Mouse (Mus musculus) kidney, postnatal 25 days (tissue): ENCODE data around the gene Gm572.

Experiments used
- DNase-seq, 2 experiments: peaks; one replicate each; pipeline ENCODE4 v3.0.0; 2021; ENCODE audit warnings: mixed read lengths in 2 of 2

Gene Gm572

GRCm38 (mm10) chr4:148643291-148644156 is at the start of gene Gm572:
TSS of gene Gm572 (plus strand) at chr4:148643317.
- DNase-seq, result no peak

GRCm38 (mm10) chr4:148593996-148594395 is 49.1 kb upstream of the Gm572 start:
- DNase-seq, result no peak

GRCm38 (mm10) chr4:148595916-148596315 is 47.2 kb upstream of the Gm572 start:
- peak in 1 of 2 experiments; percentile 5 for DNase-seq

- DNase-seq, result peak in 1 of 2 experiments; percentile 9
These were observed 46.4 kb upstream of the Gm572 start for GRCm38 (mm10) chr4:148596731-148597130.

- peak in 1 of 2 experiments; percentile 21 for DNase-seq
These were observed 44.3 kb upstream of the Gm572 start for GRCm38 (mm10) chr4:148598826-148599225.

- peak in 1 of 2 experiments; percentile 28 for DNase-seq
These were observed 42.8 kb upstream of the Gm572 start for GRCm38 (mm10) chr4:148600316-148600715.

GRCm38 (mm10) chr4:148601871-148602270 is 41.2 kb upstream of the Gm572 start:
- peak in 1 of 2 experiments; percentile 11 for DNase-seq

- DNase-seq, result peak in 1 of 2 experiments; percentile 35
These were observed 40.6 kb upstream of the Gm572 start, which contains the start of gene Masp2 for GRCm38 (mm10) chr4:148602357-148603120. TSS of gene Masp2 (plus strand) at chr4:148602554.

GRCm38 (mm10) chr4:148603376-148604139 is 39.6 kb upstream of the Gm572 start:
- DNase-seq, result peak in 1 of 2 experiments; percentile 29

GRCm38 (mm10) chr4:148604141-148604540 is 39.0 kb upstream of the Gm572 start:
- DNase-seq, result no peak

GRCm38 (mm10) chr4:148604541-148605165 is 38.5 kb upstream of the Gm572 start:
- DNase-seq, result peak; percentile 78 to 84

- peak; percentile 87 to 90 for DNase-seq
These were observed 35.4 kb upstream of the Gm572 start for GRCm38 (mm10) chr4:148607758-148608157.

GRCm38 (mm10) chr4:148609805-148610204 is 33.3 kb upstream of the Gm572 start:
- DNase-seq, result peak in 1 of 2 experiments; percentile 60

- DNase-seq, result no peak
These were observed 32.3 kb upstream of the Gm572 start for GRCm38 (mm10) chr4:148610631-148611364.

- DNase-seq, result no peak
These were observed 30.6 kb upstream of the Gm572 start for GRCm38 (mm10) chr4:148612557-148612956.

- DNase-seq, result no peak
These were observed 29.4 kb upstream of the Gm572 start for GRCm38 (mm10) chr4:148613738-148614137.

- no peak for DNase-seq
These were observed 23.3 kb upstream of the Gm572 start for GRCm38 (mm10) chr4:148619805-148620204.

- no peak for DNase-seq
These were observed 22.4 kb upstream of the Gm572 start for GRCm38 (mm10) chr4:148620718-148621117.

GRCm38 (mm10) chr4:148622485-148622884 is 20.6 kb upstream of the Gm572 start:
- no peak for DNase-seq

GRCm38 (mm10) chr4:148623609-148624008 is 19.5 kb upstream of the Gm572 start:
- DNase-seq, result peak in 1 of 2 experiments; percentile 12

- peak in 1 of 2 experiments; percentile 17 for DNase-seq
These were observed 18.1 kb upstream of the Gm572 start for GRCm38 (mm10) chr4:148625010-148625409.
